Mouse (Mus musculus): ENCODE results near the gene Ubr4.
"Not testable (repeated sequence)": the region's sequence is repeated elsewhere in the genome, so short reads cannot be mapped to it uniquely, and the experiment has no call there.

Ubr4 gene

DNA sequence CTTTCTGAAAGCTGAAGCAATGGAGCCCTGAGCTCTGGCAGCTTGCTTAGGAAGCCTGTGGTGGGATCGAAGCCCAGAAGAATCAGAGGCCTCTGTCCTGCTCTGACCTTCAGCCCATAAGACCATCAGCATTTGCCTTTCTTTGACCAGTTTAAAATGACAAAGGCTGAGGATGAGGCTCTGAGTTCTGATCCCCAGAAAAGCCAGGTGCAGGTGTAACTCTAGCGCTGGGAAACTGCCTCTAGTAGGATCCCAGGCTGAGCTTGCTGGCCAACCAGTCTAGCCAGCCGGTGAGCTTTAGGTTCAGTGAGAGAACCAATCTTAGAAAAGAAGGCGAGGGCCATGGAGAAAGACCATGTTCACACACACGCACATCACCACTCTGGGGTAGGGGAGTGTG is 135.9 kb downstream of the Ubr4 start:
- DNase-seq, result no peak

GRCm38 (mm10) chr4:139489946-139490345 is 137.5 kb downstream of the Ubr4 start:
- no peak for DNase-seq

DNA sequence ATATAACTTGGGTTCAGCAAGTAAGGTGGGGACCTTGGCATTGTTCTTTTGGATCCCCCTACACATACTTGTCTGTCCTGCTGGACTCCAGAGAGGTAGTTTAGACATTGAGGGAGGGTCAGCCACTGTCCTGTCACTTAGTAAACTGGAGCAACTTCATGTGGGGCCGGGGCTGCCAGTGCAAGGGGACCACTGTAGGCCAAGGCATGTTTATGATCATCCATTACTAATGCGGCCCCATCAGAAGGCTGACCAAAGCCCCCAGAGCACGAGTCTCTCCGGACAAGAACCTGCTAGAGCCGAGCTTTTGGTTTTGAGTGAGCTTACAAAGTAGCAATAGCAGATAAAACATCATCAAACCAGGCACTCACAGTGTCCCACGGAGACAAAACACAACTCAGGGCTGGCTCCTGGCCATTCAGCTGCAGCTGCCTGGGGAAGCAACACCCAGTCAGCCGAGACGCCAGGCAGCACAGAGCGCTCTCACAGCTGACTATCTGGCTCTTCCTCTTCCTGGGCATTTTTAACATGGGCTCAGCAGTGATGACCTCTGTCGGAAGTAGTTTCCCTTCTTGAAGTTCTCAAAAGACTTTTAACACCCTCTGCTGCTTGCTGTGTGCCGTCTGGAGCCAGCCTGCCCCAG is 138.1 kb downstream of the Ubr4 start:
- no peak for DNase-seq

DNA sequence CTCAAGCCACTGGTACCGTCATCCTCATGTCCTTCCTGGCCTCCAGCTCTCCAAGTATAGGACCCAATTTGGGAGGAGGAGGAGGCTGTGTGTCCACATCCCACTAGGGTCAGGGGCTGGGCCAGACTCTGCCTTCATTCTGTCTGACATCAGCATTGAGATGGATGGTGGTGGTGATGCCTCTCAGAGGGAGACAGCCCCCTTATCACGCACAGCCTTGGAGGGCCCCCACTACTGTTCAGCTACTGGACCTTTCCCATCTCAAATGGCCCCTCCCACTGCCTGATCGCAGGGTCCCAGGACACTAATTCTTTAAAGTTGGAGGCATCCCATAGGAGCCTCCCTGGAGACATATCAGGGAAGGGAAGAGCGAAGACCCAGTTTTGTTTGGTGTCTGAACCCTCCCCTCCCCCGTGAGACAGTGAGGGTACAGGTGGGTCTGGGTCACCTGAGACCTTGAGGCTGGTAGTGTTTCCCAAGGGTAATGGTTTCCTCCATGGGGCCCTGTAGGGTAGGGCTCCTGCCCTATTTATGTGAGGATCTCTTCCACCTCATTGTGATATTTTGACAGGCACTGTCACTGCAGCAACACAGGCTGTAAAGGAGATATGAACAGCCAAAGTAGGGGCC is 139.2 kb downstream of the Ubr4 start:
- no peak for DNase-seq

GRCm38 (mm10) chr4:139492258-139492833 is 139.9 kb downstream of the Ubr4 start:
- no peak for DNase-seq

DNA sequence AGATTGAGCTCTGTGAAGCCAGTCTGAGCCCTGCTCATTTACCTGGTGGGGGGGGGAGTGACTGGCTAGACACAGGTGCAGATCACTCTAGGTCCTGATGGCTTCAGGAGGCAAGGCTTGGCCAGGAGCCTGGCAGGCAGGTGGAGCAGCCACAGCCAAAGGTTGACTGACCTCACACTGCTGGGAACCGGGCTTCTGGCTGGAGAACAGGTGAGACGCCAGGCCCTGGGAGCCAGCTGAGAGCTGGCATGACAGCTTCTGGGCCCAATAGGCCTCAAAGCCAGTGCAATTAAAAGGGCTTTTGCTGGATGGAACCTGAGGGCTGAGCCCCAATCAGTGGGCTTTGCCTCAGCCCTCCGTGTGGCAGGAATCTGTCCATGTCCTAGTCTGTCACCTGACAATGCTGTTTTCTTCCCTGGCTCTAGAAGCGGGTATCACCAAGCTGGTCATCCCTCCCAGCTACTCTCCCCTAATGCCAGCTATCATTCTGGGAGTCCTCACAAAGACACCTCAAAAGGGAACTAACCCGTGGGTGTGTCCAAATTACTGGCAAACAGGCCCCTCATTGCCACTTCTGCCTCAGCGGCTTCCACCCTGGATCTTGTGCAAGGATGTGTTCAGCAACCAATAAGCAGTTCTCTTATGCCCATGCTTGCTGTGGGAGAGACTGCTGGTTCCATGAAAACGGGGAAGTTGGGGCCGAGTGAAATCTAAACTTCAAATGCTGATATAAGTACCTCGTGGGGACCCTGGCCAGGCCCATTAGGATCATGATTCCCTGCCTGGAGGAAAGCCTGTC is 141.0 kb downstream of the Ubr4 start:
- DNase-seq, result no peak

- no peak for DNase-seq
These were observed 148.4 kb downstream of the Ubr4 start for GRCm38 (mm10) chr4:139500814-139501213.

DNA sequence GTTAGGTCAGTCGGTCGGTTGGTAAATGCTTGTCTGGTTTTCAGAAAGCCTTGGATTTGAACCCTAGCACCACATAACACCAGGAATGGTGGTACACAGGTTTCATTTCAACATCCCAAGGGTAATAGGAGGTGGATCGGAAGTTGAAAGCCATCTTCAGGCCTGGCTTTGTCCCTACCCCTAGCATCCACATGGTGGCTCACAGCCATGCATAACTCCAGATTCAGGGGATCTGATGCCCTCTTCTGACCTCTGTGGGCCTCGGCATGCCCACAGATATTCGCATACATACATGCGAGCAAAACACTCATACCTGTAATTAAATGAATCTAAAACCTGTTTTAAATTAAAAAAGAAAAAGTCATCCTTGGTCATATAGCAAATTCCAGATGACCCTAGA is 149.3 kb downstream of the Ubr4 start:
- no peak for DNase-seq

DNA sequence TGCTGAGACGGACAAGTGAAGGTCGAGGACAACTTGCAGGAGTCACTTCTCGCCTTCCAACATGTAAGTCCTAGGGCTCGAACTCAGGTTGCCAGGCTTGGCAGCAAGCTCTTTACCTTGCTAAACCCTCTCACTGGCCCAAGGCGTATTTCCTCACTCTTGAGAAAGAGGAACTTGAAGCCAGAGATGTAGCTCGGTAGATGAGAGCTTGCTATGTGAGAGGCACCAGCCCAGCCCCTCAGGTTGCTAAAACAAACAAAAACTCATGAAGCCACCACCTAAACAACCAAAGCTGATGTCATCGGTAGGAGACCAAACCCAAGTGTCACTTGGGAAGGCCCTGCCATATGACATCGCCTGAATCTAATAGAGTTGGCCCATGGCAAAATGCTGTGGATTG is 151.5 kb downstream of the Ubr4 start:
- no peak for DNase-seq

- no peak for DNase-seq
These were observed 153.3 kb downstream of the Ubr4 start for GRCm38 (mm10) chr4:139505716-139506115.

DNA sequence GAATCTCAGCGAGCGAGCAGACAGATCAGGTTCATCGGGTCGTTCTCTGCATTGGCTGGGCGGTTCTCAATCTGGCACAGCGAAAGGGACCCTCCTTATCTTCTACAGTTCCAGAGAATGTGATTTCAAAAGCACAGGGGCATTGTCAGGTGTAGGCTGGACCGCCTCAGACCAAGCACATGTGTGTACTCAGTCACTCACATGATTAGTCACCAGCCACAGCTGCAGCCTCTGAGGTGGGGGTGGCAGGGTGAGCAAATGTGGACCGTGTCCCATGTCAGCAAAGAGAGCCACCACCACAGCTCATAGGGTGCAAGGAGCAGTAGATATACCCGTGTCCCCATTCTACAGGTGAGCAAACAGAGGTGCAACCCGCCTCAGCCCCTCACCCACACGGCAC is 154.3 kb downstream of the Ubr4 start:
- DNase-seq, result no peak

GRCm38 (mm10) chr4:139509069-139509468 is 156.7 kb downstream of the Ubr4 start:
- DNase-seq, result no peak

GRCm38 (mm10) chr4:139511557-139511956 is 159.1 kb downstream of the Ubr4 start:
- DNase-seq, result no peak

GRCm38 (mm10) chr4:139512985-139513384 is 160.6 kb downstream of the Ubr4 start:
- DNase-seq, result no peak

GRCm38 (mm10) chr4:139519221-139519620 is 166.8 kb downstream of the Ubr4 start:
- no peak for DNase-seq

DNA sequence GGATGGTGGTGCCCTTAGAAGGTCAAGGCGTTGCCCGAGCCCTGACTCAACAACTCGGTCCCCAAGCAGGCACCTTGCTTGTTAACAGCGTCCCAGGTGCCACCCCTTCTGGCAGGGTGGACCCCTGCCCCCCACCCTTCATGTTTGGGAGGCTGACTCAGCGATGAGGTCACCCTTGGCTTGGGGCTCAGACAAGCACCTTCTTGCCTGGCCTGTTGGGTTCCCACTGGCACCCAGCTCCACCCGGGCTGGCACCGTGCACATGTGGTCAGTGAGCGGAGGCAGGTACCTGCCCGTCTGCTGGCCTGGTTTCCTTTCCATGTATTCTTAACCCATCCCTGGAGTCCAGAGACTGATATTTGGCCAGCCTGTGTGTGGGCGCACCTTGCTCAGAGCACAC is 169.5 kb downstream of the Ubr4 start:
- no peak for DNase-seq

GRCm38 (mm10) chr4:139526475-139526874 is 174.1 kb downstream of the Ubr4 start:
- no peak for DNase-seq

DNA sequence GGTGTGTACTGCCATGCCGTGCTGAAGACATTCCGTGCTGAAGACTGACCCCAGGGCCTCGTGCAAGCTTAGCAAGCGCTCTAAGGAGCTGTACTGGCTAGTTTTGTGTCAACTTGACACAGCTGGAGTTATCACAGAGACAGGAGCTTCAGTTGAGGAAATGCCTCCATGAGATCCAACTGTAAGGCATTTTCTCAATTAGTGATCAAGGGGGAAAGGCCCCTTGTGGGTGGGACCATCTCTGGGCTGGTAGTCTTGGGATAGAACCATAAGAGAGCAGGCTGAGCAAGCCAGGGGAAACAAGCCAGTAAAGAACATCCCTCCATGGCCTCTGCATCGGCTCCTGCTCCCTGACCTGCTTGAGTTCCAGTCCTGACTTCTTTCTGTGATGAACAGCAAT is 177.8 kb downstream of the Ubr4 start, which contains the start of gene Iffo2:
TSS of gene Iffo2 (plus strand) at position 301 of the 400 bp plus-strand sequence.
- DNase-seq, result not testable (repeated sequence)

DNA sequence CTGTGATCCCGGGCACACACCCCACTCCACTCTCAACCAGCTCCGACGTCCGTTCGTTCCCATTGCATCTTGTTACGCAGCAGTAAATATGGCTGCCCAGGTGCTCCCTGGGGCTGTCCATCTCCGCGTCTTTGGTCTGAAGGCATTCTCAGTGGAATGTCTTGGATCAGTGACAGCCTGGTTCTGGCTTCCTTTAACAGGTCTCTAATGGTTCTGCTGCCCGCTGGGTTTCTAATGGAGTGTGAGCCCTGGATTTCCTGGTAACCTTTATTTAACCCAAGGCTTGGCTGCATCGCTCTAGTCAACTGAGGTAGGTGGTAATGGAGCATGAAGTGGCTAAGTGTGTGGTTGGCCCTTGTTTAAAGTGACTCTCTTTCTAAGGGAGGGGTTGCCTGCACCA is 179.7 kb downstream of the Ubr4 start:
- no peak for DNase-seq

DNA sequence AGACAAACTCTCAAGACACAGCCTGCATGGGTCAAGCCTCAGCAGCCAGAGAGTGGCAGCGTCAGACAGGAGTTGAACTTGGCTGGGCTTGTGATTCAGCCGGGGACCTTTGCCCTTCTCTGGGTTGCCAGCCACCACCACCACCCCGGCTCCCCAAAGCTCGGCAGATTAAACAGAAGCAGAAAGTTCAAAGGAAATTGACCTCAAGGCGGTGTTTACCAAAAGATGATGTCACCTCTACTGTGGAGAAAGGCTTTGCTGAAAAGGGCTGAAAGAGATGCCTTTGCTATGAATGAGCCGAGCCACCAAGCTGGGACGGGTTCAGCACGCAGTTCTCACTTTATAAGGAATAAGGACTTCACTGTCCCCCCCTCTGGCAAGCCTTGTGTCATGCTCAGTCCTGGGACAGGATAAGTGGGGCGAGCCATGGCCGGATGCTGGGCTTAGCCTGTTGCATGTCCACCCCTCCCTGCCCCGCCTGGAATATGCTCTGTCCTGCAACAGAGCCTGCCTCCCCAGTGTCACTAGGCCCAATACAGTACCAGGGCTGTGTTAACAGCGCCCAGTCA is 182.8 kb downstream of the Ubr4 start:
- no peak for DNase-seq

- no peak for DNase-seq
These were observed 183.3 kb downstream of the Ubr4 start for GRCm38 (mm10) chr4:139535719-139536118.

DNA sequence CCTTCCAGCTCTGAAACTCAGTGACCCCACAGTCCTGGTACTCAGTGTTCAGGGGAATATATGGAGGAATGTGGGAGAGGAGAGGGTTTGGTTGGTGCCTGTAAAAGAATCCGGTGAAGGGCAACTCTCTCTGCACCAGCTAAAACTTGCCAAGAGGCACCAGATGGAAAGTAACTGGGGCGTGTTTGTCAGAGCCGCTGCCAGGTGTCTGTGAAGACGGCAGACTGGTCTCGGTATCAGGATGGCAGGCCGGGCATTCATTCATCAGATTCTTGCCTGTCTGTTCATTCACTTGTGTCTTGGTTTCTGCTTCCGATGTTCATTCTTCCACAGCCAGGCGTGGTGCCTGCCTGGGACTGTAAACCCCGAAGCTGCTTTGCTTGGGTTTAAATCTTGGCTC is 184.3 kb downstream of the Ubr4 start:
- DNase-seq, result no peak
